Mouse (Mus musculus) bone marrow, adult 2 months (tissue): Measurements from ENCODE around the gene Anxa4.

Source experiments
- CTCF ChIP-seq: fragments of 200-500 bp; IDR thresholded peaks from 2 replicates; pipeline ENCODE4 v1.5.1; 2011; ENCODE audit warnings: low read length, control low read depth; ENCODE audit not compliant: control insufficient read depth, insufficient read depth
- POLR2A ChIP-seq: fragments of 200-500 bp; IDR thresholded peaks from 2 replicates; pipeline ENCODE4 v1.6.1; 2011; ENCODE audit warnings: low read depth, mild to moderate bottlenecking, control low read depth, low read length, borderline replicate concordance; ENCODE audit not compliant: control insufficient read depth

- TF ChIP-seq CTCF (no peak), POLR2A (no peak)
These were observed 29.7 kb upstream of the Anxa4 start for GRCm38 (mm10) chr6:86823051-86823431.
